ENCODE assay signal across 9 mouse cellular contexts in the genomic region with DNA sequence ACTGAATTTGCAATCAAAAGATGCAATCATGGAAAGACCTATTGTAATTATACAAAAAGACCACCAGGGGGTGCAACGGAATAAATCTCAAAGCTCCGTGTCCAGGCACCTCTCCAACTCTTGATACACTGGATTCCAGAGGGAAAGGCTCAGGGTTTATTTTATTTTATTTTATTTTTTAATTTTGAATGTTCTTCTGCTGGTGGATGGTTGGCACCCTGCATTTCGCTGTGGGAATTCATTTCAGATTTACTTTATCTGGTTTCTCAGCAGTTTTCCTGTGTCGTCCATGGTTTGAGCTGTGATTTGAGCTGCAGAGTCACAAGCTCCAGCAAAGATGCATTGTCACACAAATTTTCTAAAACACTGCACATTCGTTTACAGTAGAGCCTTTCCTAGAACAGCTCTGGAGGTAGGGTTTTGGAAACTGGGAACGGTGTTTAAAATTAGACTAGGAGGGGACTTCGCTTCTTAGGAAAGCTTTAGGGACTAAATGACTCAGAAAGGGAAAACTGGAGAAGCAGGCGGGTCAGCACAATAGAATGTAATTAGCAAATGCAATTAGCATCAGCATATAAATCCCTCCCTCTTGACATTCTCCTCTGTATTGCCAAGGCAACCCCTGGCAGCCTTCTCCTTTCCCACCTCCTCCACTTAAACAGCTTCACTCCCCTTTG. TPM values are rescaled to one million over a fixed set of nuclear protein-coding genes. Genes with fewer than 3 reads are reported as not detected.
DNase-seq lines count a peak whose midpoint lies in the region; ATAC-seq lines count a peak whose summit lies in the region.
"Had no signal": no experiment of that assay in that cellular context is flagged by ENCODE, and none has a peak within 500 bp of the region (broad histone marks: within the 10 kb centered on the region; RNA-seq: fewer than 3 reads in every experiment).

No protein-coding gene starts in this region.

- H3K9me3 ChIP-seq in forebrain, embryonic 12.5 days = no peaks in the 10 kb centered on the region
- H3K9me3 ChIP-seq in hindbrain, embryonic 16.5 days (ENCODE audit: control insufficient read depth, low read length) = no peaks in the 10 kb centered on the region
- no peaks in the 10 kb centered on the region for H3K9me3 ChIP-seq in neural tube, embryonic 14.5 days (ENCODE audit: control insufficient read depth, low read length)
- H3K9me3 ChIP-seq: liver, embryonic 15.5 days had no signal

- H3K4me1 ChIP-seq in forebrain, embryonic 12.5 days = peaks cover 3% of the 10 kb centered on the region
- H3K4me1 ChIP-seq in hindbrain, embryonic 16.5 days (ENCODE audit: control insufficient read depth, insufficient read depth, low read depth, low read length) = no peaks in the 10 kb centered on the region; the same call in 1 of the 2 replicates
- no peaks in the 10 kb centered on the region for H3K4me1 ChIP-seq in neural tube, embryonic 14.5 days (ENCODE audit: control insufficient read depth, insufficient read depth, low read length)
- H3K4me1 ChIP-seq: liver, embryonic 15.5 days had no signal

- H3K27ac ChIP-seq in forebrain, embryonic 12.5 days = peak overlapping the region; percentile 80
- H3K27ac ChIP-seq in hindbrain, embryonic 16.5 days (ENCODE audit: low read depth, low read length) = peak overlapping the region; percentile 6; the same call in 1 of the 2 replicates
- peak overlapping the region; percentile 56; the same call in 1 of the 2 replicates for H3K27ac ChIP-seq in neural tube, embryonic 14.5 days (ENCODE audit: low read depth, low read length)
- H3K27ac ChIP-seq: liver, embryonic 15.5 days had no signal

- intact Hi-C loops in left cerebral cortex, postnatal 25 days (cut with DNase I) = loop anchor here (5.0 to 10.0 kb wide), 3 partner anchors 201 to 1723 kb away; no protein-coding TSS in a partner anchor

- no peak for ATAC-seq in CD4-positive, CD25-positive, alpha-beta regulatory T cell, adult 4 months
- ATAC-seq in forebrain, embryonic 12.5 days (ENCODE audit: low FRiP score) = peak; percentile 96
- ATAC-seq in hindbrain, embryonic 16.5 days = peak; percentile 94
- peak; percentile 98 for ATAC-seq in neural tube, embryonic 14.5 days (ENCODE audit: low read depth)
- ATAC-seq in megakaryocyte-erythroid progenitor cell, adult 5-6 weeks (replicated peaks; ENCODE audit: low FRiP score, low TSS enrichment, poor library complexity, severe bottlenecking) = no peak

- no peaks in the 10 kb centered on the region for H3K27me3 ChIP-seq in forebrain, embryonic 12.5 days
- H3K27me3 ChIP-seq in hindbrain, embryonic 16.5 days (replicated peaks; ENCODE audit: control insufficient read depth, insufficient read depth, low read length) = no peaks in the 10 kb centered on the region
- no peaks in the 10 kb centered on the region for H3K27me3 ChIP-seq in neural tube, embryonic 14.5 days (ENCODE audit: control insufficient read depth, insufficient read depth, low read length)
- H3K27me3 ChIP-seq: liver, embryonic 15.5 days had no signal

- no peaks in the 10 kb centered on the region for H3K36me3 ChIP-seq in forebrain, embryonic 12.5 days (replicated peaks)
- no peaks in the 10 kb centered on the region for H3K36me3 ChIP-seq in hindbrain, embryonic 16.5 days (ENCODE audit: control insufficient read depth, insufficient read depth, low read length)
- no peaks in the 10 kb centered on the region for H3K36me3 ChIP-seq in neural tube, embryonic 14.5 days (ENCODE audit: control insufficient read depth, insufficient read depth, low read length)
- H3K36me3 ChIP-seq: liver, embryonic 15.5 days had no signal

- peak overlapping the region; percentile 51 for H3K4me2 ChIP-seq in forebrain, embryonic 12.5 days
- H3K4me2 ChIP-seq in hindbrain, embryonic 16.5 days (ENCODE audit: low read length) = peak overlapping the region; percentile 46
- peak overlapping the region; percentile 53 for H3K4me2 ChIP-seq in neural tube, embryonic 14.5 days (ENCODE audit: low read depth, low read length)
- H3K4me2 ChIP-seq: liver, embryonic 15.5 days had no signal

- DNase-seq in CD4-positive, CD25-positive, alpha-beta regulatory T cell, adult 2 months (ENCODE audit: low read depth, low spot score) = peak; percentile 10
- DNase-seq in brain, adult 2 months (ENCODE audit: low read depth, low spot score) = peak; percentile 80
- DNase-seq in left cerebral cortex, postnatal 25 days (ENCODE audit: low spot score in 2 of 2) = peak; percentile 31 to 56

- no peak overlapping the region for H3K9ac ChIP-seq in forebrain, embryonic 12.5 days
- no peak overlapping the region for H3K9ac ChIP-seq in hindbrain, embryonic 16.5 days (ENCODE audit: low read depth, low read length)
- H3K9ac ChIP-seq in neural tube, embryonic 14.5 days (replicated peaks; ENCODE audit: low read depth, low read length) = 0 out of 2 replicates have a peak overlapping the region, but pooled peaks have one; percentile 18
- H3K9ac ChIP-seq: liver, embryonic 15.5 days had no signal

- peak overlapping the region; percentile 24 for H3K4me3 ChIP-seq in forebrain, embryonic 12.5 days (replicated peaks)
- H3K4me3 ChIP-seq in hindbrain, embryonic 16.5 days (ENCODE audit: low read length) = peak overlapping the region; percentile 23
- peak overlapping the region; percentile 20; the same call in 1 of the 2 replicates for H3K4me3 ChIP-seq in neural tube, embryonic 14.5 days (ENCODE audit: low read depth, low read length)
- H3K4me3 ChIP-seq: liver, embryonic 15.5 days had no signal

- WGBS in forebrain, embryonic 12.5 days = 3% methylated on average over 8 of the region's 8 CpGs
- WGBS in hindbrain, embryonic 16.5 days = 4% methylated on average over 8 of the region's 8 CpGs
- 4% methylated on average over 8 of the region's 8 CpGs for WGBS in neural tube, embryonic 14.5 days

RNA-seq across cellular contexts. Expression of a gene that starts 43.7 kb away (rescaled TPM):
- polyA plus RNA-seq in CD4-positive, CD25-positive, alpha-beta regulatory T cell, adult 4 months (2017; shearing (Covaris generic)) = under 1 TPM in 1 of 2 experiments, not detected in 1; 0.15 TPM
- polyA plus RNA-seq in forebrain, embryonic 12.5 days (2016; fragmentation: Nextera tagmentation; extraction: Ambion mirVana) = 2.7 and 2.9 TPM in 2 replicates
- polyA plus RNA-seq in hindbrain, embryonic 16.5 days (2015; fragmentation: Nextera tagmentation; extraction: Ambion mirVana) = 8.2 and 11.2 TPM in 2 replicates
- total RNA-seq in left cerebral cortex, postnatal 25 days (2021) = 100 to 1,000 TPM; 122 to 155 TPM
- 9.3 and 10.1 TPM in 2 replicates for polyA plus RNA-seq in neural tube, embryonic 14.5 days (2014; fragmentation: Nextera tagmentation; extraction: Ambion mirVana)
- total RNA-seq in megakaryocyte-erythroid progenitor cell, adult 5-6 weeks (2014; fragmentation: Nextera tagmentation) = not detected in 2 replicates
- total RNA-seq in megakaryocyte-erythroid progenitor cell, adult 5-6 weeks (2017) = not detected in 2 replicates

Comparison
In these comparisons a context has a peak if more than half of its experiments do, and no peak if none do; other contexts are left out.
1. DNase-seq: peak in every context shown above with its lines; median percentile 80 in brain, adult 2 months; 44 in left cerebral cortex, postnatal 25 days; 10 in CD4-positive, CD25-positive, alpha-beta regulatory T cell, adult 2 months.
2. ATAC-seq: peak in forebrain, embryonic 12.5 days (single experiment), hindbrain, embryonic 16.5 days (single experiment) and neural tube, embryonic 14.5 days (single experiment); none in CD4-positive, CD25-positive, alpha-beta regulatory T cell, adult 4 months (single experiment) and megakaryocyte-erythroid progenitor cell, adult 5-6 weeks (single experiment).
3. H3K27ac ChIP-seq: peak in every context shown above with its lines; median percentile 80 in forebrain, embryonic 12.5 days; 56 in neural tube, embryonic 14.5 days; 6 in hindbrain, embryonic 16.5 days.
4. Peak in every context shown above with its lines, with median percentiles within 50 percentile points of each other: H3K4me2 ChIP-seq and H3K4me3 ChIP-seq.